Mouse (Mus musculus) left cerebral cortex, adult 11 months (tissue): ENCODE results near the gene Rhbdd2.
A peak's percentile ranks its signal among the peaks of the same experiment; 100 is the strongest.
"Not testable (repeated sequence)": the region's sequence is repeated elsewhere in the genome, so short reads cannot be mapped to it uniquely, and the experiment has no call there.

Experiments used
- DNase-seq: peaks from one replicate; pipeline ENCODE4 v3.0.0; 2022; ENCODE audit warnings: low spot score

The Rhbdd2 gene

DNA sequence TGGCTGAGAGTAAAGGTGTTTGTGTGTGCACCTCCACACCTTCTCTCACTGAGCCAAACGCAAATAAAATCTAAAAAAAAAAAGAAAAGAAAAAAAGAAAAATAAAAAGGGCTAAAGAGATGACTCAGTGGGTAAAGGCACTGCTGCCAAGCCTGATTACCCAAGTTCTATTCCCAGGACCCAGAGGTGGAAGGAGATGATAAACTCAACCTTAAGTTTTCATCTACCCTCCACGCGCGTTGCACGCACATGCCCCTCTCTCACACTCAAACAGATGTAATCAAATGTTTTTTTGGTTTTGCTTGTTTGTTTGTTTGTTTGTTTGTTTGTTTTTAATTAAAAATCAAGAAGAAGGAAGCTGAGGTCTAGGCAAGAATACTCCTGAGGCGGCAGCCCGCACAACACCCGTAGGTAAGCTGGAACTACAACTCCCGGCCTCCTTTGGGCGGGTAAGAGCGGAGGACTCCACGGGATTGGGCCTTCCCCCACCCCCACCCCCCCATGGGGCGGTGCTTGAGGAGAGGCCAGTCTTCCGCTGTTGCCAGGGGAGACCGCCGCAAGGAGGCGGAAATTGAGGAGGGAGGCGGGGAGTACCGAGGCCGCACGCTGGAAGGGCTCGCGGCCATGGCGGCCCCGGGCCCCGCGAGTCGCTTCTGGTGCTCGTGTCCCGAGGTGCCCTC is at the start of gene Rhbdd2:
Gene Rhbdd2, plus strand, starts transcription at position 502 of the 680 bp plus-strand sequence.
- peak; percentile 93 for DNase-seq

DNA sequence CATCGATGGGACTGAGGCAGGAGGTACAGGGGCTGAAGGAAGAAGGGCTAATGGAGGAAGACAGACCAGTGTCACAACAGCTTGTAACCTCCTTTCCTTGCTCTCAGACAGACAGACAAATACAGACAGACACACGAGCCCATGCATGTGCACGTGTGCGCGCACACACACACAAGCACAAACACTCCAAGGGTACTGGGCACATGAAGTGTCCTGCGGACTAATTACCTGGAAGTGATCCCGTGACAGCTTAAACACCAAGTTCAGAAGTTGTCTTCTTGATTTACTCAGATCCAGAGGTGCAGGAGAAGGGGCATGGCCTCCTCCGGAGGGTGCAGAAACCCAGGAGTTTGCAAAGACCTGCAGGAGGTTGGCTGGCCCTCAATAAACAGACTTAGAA is 46.7 kb upstream of the Rhbdd2 start:
- DNase-seq = no peak

DNA sequence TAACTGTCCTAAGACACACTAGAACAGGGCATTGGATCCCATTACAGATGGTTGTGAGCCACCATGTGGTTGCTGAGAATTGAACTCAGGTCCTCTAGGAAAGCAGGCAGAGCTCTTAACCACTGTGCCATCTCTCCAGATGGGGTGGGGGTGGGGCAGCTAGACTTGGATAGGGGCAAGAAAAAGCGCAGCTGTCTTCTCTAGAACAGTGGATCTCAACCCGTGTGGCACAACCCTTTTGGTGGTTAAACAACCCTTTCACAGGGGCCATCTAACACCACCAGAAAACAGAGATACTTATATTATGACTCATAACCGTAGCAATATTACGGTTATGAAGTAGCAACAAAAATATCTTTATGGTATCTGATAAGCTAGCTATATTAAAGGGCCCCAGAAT is 44.7 kb upstream of the Rhbdd2 start:
- DNase-seq = no peak

DNA sequence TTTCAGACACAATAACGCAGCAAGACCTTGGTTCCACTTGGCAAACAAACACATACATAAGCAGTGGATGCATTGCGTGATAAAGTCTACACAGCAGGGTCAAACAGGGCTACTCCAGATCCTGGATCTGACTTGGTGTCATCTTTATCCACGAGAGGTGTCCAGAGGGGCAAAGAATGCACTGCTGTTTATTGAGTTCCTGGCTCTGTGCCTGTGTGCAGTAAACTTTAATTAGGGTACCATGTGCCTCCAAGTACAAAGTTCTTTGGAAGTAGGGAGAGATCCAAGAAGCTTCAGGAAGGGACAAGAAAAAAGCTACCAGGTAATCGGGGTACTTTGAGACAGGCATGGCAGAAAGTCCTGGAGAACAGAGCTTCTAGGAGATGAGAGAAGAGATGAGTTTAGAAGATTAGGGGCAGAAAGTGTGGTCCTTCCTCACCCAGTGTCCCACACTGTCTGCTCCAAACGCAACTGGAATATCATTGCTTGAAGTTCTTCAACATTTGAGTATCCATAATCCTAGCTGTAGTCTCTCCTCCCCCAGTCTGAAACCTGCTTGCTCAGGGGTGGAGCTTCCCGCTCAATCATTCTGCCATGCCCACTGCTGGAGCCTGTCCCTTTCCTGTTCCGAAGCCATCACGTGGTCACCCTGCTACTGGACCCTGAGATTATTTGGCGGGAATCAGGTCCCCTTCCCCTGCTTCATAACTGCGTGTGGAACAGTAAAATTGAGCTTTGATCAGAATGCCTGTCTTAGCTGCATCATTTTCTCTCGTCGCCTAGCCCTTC is 42.2 kb upstream of the Rhbdd2 start:
- no peak for DNase-seq

DNA sequence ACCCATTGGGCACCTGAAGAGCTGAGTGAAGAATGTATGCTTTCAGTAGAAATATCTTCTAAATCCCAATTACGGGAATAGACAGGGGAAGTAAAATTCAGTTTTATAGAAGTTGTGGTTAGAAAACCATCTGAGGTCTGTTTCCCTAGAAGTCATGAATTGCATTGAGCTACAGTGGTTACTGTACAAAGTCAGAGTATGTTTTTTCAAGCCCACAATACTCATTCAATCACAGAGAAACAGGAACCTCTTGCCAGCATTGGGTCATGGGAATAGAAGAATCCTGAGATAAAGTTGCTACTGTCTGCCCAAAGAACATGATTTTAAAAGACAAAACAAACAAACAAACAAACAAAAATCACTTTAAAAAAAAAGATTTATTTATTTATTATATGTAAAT is 27.8 kb upstream of the Rhbdd2 start:
- DNase-seq = not testable (repeated sequence)

DNA sequence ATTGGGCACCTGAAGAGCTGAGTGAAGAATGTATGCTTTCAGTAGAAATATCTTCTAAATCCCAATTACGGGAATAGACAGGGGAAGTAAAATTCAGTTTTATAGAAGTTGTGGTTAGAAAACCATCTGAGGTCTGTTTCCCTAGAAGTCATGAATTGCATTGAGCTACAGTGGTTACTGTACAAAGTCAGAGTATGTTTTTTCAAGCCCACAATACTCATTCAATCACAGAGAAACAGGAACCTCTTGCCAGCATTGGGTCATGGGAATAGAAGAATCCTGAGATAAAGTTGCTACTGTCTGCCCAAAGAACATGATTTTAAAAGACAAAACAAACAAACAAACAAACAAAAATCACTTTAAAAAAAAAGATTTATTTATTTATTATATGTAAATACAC is 25.7 kb upstream of the Rhbdd2 start:
- DNase-seq = not testable (repeated sequence)

DNA sequence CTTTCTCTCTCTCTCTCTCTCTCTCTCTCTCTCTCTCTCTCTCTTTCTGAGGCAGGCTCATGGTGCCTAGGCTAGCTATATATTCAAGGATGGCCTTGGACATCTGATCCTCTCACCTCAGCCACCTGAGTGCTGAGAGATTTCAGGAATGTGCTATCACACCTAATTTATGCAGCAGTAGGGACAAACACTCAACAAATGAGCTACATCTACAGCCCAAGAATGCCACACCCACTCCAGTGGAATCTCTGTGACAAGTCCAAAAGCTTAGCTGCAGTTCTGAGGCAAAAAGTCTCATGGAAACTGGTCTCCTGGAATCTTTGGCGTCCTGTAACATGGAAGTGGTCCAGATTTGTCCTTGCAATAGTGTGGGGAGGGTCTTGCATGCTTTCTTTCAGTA is 24.8 kb upstream of the Rhbdd2 start:
- DNase-seq = no peak

DNA sequence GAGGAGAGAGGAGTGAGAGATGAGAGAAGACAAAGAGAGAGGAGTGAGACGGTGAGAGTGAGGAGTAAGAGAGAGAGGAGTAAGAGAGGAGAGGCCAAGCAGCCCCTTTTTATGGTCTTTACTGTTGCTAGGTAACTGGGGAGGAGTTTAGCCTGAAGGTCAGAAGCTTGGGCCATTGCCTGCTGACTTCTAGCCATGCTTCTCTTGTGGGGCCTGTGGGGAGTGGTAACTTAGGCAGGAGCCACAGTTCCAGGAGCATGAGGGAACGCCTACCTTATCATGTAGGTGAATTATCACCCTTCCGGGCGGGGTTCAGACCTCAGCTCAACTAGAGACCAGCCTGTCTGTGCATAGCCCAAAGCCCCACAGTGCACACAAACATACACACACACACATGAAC is 22.6 kb upstream of the Rhbdd2 start:
- DNase-seq = no peak

DNA sequence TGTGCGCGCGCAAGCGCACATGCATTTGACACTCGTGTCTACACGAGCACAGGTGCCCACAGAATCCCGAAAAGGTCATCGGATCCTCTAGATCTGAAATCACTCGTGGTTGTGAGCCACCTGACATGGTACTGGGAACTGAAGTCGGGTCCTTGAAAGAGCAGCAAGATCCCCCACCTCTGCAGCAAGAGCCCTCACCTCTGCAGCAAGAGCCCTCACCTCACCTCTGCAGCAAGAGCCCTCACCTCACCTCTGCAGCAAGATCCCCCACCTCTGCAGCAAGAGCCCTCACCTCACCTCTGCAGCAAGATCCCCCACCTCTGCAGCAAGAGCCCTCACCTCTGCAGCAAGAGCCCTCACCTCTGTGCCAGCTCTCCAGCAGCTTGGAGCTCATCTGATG is 12.7 kb upstream of the Rhbdd2 start:
- DNase-seq = not testable (repeated sequence)

DNA sequence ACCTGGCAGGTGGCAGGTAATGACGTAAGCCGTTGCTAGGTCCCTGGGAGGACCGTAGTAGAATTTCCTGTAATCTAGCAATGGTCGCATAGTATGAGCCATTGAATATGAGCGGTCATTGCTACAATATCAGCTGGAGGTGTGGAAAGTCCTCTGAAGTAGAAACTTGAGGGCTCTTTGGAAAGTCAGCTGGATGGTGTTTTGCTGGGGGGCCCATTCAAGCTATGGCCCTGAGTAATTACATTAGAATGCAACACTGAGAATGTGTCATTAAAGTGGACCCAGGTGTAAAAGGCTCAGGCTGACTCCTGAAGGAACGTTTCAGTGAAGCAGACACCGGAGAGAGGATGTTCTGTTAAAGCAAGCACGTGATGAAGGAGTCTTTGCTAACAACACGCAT is 11.9 kb upstream of the Rhbdd2 start:
- no peak for DNase-seq

DNA sequence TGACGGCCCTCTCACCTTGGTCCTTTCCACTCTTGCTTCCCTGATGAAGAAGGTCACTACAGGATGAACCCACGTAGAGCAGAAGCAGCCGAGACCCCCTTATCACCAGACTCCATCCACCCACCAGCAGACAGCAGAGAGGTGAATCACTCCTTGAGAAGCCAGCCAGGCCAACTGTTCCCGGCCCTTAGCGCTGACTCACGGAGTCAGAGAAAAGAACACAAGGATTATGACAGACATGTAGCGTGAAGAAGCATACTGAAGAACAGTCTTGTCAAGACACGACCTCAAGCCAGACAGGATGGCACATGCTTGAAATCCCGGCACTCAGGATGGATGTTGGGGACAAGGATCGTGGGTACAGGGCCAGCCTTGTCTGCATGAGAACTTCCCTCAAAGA is 10.7 kb upstream of the Rhbdd2 start:
- DNase-seq = no peak

DNA sequence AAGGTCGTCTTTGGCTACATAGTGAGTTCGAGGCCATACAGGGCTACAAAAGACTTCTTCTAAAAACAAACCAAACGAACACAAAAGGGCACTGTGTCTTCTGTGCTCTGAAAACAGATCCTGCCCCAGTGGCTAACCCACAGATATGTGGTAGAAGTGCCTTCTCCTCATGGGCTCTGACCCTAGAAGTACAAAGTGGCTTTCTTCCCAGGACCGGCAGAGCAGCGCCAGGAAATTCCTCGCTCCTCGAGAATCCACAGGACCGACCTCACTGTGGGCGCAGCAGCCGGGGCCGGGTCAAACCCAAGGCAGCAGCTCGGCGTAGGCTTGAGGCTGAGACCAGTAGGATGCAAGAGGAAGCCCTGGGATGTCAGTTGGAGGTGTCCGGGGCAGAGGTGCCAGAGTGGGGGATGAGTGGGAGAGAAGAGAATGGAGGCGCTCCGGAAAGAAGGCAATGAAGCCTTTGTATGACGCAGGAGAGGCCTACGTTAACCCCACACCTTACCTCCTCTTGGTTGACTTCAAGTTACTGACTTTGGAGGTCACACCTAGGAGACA is 9.3 kb upstream of the Rhbdd2 start:
- no peak for DNase-seq

DNA sequence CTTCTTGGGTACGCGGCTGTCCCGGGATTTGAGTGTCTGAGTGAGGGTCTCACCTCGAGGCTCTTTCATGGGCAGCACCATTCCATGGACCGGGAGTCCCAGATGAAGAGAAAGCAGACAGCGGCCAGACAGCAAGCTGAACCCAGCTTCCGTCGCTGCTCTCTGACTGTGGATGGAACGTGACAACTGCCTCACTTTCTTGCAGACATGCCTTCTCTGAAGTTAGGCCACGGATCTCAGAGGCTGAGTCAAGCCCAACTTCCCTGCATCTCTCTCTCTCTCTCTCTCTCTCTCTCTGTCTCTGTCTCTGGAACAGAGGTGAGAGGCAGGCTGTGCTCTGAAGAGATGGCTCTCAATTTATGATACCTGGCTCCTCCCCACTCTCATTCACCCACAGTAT is 3.5 kb upstream of the Rhbdd2 start:
- DNase-seq = no peak

DNA sequence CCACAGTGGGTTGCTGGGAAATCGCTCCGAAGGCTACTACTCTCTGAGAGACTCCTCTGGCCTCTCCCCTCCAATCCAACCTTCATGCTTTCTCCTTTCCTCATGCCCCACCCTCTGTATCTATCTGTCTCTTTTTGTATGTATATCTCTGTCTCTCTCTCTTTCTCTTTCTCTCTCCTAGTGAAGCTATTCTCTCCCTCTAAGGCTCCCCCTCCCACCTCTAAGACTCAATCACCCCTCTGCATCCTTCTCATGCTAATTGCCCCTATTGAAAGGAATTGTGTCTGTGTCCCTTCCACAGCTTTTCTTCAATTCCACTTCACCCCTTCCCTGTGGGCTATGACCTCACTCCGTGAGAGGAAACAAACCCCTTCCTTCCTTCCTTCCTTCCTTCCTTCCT is 3.0 kb upstream of the Rhbdd2 start:
- no peak for DNase-seq

DNA sequence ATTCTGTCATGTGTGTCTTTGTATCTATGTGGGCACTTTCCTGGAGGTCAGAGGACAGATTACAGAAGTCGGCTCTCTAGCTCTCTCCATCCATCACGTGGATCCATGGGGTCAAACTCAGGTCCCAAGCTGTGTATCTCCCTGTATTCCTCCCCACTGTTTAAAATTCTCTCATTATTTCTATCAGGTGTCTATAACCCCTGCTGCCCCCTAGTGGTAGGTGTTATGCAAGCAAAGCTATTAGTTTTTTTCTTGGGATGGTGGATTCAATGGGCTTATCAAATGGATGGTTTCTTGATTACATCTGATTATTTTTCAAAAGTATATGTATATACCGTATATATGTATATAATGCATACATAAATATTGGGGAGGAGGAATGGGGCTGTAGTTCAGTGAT is 1.8 kb upstream of the Rhbdd2 start:
- peak; percentile 45 for DNase-seq

DNA sequence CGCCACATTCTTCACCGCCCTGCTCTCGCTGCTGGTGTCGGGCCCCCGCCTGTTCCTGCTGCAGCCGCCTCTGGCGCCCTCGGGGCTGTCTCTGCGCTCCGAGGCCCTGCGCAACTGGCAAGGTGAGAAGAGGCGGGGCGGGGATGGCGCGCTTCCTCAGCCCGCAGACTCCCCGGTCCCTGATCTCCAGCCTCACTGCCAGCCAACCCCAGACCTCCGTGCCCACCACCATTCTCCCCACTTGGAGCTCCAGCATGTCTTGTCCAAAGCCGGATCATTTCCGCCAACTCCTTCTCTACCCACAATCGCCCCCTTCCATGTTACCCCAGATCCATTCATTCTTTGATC is 353 bp downstream of the Rhbdd2 start:
- peak; percentile 28 for DNase-seq

DNA sequence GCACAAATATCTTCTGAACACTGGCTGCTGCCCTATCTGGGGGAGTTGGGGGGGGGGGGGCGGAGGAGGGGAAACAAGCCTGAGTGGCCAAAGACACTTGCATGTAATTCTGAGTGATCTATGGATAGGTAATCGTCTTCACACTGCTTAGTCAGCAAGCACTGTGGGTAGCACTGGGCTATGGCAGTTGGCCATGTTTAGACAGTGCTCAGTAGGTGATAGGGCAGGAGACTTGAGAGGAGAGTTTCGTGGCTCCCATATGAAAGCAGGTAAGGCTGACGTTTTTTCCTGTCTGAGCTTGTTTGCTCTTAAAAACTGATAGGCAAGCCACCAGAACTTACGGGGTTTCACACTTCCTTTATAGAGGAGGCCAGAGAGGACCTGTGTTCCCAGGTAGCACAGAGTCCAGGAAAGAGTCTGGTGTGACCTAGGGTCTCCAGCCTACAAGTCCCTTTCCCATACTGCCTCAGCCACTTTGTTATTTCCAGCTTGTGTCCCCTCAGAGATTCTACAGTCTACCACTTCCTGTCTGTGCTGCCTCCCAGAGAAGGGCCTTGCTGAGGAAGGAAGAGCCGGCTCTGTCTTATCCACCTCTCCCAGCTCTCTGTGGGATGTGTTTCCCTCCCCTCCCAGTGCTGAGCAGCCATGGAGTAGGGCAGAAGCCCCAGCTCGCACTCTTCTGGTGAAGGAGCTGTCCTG is 7.5 kb downstream of the Rhbdd2 start:
- no peak for DNase-seq

DNA sequence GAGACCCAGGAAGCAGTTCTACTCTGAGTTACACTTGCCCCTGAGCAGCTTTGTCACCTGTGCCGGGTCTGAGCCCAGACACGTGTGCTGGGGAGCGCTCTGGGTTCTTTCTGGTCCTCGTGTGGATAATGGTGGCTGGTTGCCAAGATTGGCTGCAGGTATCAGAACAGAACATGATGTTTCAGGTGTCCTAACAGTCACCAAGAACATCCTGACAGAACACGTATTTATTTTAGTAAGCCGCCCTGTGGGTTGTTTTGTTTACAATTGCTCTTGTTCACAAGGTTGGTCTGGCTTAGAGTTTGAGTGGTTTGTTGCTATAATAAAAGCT is 8.0 kb downstream of the Rhbdd2 start:
- no peak for DNase-seq

DNA sequence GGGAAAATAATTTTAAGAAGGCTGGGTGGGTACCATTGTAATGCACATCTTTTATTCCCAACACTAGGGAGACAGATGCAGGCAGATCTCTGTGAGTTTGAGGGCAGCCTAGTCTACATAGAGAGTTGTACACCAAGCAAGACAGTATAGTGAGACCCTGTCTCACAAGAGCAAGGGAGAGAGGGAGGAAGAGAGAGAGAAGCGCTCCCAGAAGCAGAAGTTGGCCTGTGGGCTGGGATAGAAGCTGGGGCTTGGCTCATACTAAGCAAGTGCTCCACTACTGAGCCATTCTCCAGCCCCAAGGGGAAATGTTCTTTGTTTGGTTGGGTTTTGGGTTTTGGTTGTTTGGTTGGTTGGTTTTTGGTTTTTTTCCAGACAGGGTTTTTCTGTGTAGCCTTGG is 8.6 kb downstream of the Rhbdd2 start:
- DNase-seq = no peak

DNA sequence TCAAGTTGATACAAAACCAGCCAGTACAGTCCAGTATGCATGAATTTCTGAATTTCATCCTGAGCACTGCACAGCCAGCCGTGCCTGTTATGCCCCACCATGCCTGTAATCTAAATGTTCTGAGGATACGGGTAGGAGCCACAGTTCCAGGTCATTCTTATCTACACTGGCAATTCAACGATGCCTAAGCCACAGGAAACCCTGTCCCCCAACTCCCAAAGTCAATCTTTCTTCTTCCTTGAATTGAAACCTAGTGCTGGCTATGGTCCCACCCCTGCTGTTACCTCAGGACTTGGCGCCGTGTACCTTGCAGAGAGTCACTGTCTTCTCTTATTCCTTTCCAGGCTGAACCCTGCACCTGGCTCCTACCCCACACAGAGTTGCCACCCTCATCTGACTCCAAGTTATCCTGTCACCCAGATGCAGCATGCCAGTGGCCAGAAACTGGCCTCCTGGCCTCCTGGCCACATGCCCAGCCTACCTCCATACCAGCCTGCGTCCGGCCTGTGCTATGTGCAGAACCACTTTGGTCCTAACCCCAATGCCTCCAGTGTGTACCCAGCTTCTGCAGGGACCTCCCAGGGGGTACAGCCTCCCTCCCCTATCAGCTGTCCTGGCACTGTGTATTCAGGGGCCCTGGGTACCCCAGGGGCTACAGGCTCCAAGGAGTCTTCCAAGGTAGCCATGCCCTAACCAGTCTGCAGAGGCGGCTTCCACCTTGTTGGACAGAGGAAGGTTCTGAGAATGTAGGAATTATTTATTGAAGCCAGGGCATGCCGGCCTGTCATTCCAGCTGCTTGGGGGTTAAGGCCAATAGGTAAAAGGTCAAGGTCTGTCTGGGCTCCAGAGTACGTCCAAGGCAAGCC is 10.5 kb downstream of the Rhbdd2 start:
- no peak for DNase-seq

DNA sequence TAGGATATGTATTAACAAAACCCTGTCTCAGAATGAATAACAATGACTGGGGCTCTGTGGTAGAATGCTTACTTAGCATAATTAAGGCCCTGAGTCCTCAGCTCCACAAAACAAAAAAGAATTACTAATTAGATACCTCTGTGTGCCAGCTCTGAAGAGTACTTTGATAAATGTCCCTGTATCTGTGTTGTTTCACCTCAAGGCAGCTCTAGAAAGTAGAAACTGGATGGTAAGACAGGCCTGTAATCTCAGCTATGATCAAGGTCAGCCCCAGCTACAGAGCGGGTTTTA is 11.1 kb downstream of the Rhbdd2 start:
- no peak for DNase-seq

DNA sequence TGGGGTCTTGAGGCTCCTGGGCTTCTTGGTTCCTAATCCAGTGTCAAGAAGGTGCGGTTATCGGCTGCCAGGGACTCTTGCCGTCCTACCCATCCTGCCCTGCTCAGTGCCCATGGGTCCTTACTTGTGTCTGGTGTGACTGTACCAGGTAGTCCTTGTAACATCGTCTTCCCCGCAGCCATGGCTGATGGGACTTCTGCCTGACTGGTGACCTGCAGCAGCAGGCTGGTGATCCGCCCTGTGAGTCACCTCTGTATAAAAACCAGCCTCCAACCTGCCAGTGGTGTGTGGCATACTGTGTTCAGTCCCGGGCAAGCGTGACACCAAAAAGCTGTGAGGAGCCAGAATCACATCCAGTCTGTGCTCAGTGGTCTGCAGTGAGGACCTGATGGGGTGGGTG is 11.5 kb downstream of the Rhbdd2 start:
- DNase-seq = no peak
